Mouse (Mus musculus) kidney, postnatal 0 days (tissue): Measurements from ENCODE around the gene Wnt5b. TPM values are rescaled to one million over a fixed set of nuclear protein-coding genes. Genes with fewer than 3 reads are reported as not detected.

Source experiments
- ATAC-seq: fragments of 200-750 bp; cut with Nextera tagmentation; replicated peaks from 2 replicates; pipeline ENCODE4 v1.8.0; 2017; ENCODE audit warnings: low read depth, moderate number of reproducible peaks, moderate TSS enrichment, moderate library complexity; ENCODE audit not compliant: low FRiP score
- DNase-seq: peaks from one replicate; pipeline ENCODE4 v3.0.0-alpha.2; 2016; ENCODE audit warnings: low spot score
- H3K27ac ChIP-seq: fragments of 300-500 bp; sonication (generic); 2 replicates; pipeline ENCODE4 v1.5.1; 2014; ENCODE audit warnings: mild to moderate bottlenecking
- H3K27me3 ChIP-seq: fragments of 300-500 bp; sonication (generic); 2 replicates; pipeline ENCODE4 v1.6.1; 2014; ENCODE audit warnings: low read length, mixed read lengths; ENCODE audit not compliant: insufficient read depth
- H3K36me3 ChIP-seq: fragments of 300-500 bp; sonication (generic); 2 replicates; pipeline ENCODE4 v1.6.1; 2014; ENCODE audit warnings: low read length, mixed read lengths; ENCODE audit not compliant: insufficient read depth
- H3K4me1 ChIP-seq: fragments of 300-500 bp; sonication (generic); replicated peaks from 2 replicates; pipeline ENCODE4 v1.6.1; 2014; ENCODE audit warnings: antibody characterized with exemption, low read length, mixed read lengths; ENCODE audit not compliant: insufficient read depth
- H3K4me2 ChIP-seq: fragments of 300-500 bp; sonication (generic); 2 replicates; pipeline ENCODE4 v1.6.1; 2014; ENCODE audit warnings: mild to moderate bottlenecking, low read length, moderate library complexity, mixed read lengths
- H3K4me3 ChIP-seq: fragments of 300-500 bp; sonication (generic); replicated peaks from 2 replicates; pipeline ENCODE4 v1.5.1; 2014; ENCODE audit warnings: low read depth, low read length
- H3K9ac ChIP-seq: fragments of 300-500 bp; sonication (generic); 2 replicates; pipeline ENCODE4 v1.6.1; 2014; ENCODE audit warnings: low read depth, low read length
- H3K9me3 ChIP-seq: fragments of 300-500 bp; sonication (generic); replicated peaks from 2 replicates; pipeline ENCODE4 v1.6.1; 2016; ENCODE audit warnings: low read length, inconsistent platforms, mixed read lengths
- CTCF ChIP-seq: IDR thresholded peaks from 2 replicates; pipeline ENCODE4 v1.5.1; 2016; ENCODE audit warnings: antibody characterized with exemption, low read depth, mild to moderate bottlenecking, moderate library complexity
- WGBS: fragments of 180-500 bp; shearing (Covaris S2); extraction: QIAGEN DNeasy Blood & Tissue Kit; methylation state at CpG from one replicate; pipeline ENCODE4 v1.1.7; 2014; 5-methylcytosine and 5-hydroxymethylcytosine counted together
- polyA plus RNA-seq: library from polyadenylated mRNA; unstranded; fragments of >200 nt; fragmentation: Nextera tagmentation; extraction: Ambion mirVana; gene quantifications from 2 replicates; pipeline ENCODE4 v1.2.1, GENCODE M21; 2015

The Wnt5b gene
- polyA plus RNA-seq, 1 experiment from 2014 or later = 12.2 TPM

DNA sequence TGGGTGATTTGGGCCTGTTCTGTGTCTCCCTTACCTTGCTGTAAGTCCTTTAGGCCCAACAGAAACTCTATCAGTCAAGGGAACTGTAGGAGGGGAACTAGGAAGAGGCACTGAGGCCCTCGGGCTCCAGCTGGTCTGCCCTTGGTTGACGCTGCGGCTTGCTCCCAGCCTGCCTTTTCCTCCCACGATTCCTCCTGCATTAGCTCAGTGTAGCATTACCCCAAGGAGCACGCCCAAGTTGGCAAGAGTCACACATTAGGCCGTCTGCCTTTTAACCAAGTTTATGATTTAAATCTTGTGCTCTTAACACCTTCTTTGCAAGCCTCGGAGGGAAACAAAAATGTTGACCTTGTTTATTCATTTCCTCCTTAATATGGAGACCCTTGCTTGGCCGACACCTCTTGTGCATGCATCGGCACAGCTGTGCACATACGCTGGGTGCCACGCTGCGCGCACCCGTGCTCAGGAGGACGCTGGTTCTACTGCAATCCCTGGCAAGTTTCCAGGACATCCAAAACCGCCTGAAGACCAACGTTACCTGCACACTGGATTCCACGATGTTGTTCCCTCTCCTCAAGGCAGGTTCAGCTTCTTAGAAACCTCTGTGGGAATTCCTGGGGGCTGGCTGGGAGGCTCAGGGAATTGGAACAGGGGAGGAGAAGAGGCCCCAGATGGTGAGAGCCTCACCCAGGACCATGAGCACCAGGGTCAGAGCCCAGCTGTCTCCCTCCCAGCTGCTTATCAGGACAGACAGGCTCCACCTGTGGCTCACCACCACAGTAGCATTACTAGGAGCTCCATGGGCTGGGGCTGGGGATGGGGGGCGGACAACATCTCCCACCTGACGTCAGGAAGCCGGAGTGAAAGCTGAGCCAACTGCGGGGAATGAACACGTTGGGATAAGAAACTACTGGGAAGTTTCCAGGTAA is 21.6 kb upstream of the Wnt5b start:
- H3K4me1 ChIP-seq = peaks cover 12% of the 10 kb centered on the region
- H3K36me3 ChIP-seq = 0 out of 2 replicates have a peak, but pooled peaks cover 3% of the 10 kb centered on the region
- ATAC-seq = peak; percentile 51
- no peak for TF ChIP-seq CTCF
- H3K9ac ChIP-seq = no peak overlapping the region
- peak overlapping the region; percentile 21; the same call in 1 of the 2 replicates for H3K4me2 ChIP-seq
- DNase-seq = peak; percentile 85
- no peaks in the 10 kb centered on the region for H3K27me3 ChIP-seq
- peak overlapping the region; percentile 3 for H3K27ac ChIP-seq
- H3K9me3 ChIP-seq = no peaks in the 10 kb centered on the region
- no peak overlapping the region for H3K4me3 ChIP-seq
- WGBS = 23% methylated on average over 23 of the region's 23 CpGs

DNA sequence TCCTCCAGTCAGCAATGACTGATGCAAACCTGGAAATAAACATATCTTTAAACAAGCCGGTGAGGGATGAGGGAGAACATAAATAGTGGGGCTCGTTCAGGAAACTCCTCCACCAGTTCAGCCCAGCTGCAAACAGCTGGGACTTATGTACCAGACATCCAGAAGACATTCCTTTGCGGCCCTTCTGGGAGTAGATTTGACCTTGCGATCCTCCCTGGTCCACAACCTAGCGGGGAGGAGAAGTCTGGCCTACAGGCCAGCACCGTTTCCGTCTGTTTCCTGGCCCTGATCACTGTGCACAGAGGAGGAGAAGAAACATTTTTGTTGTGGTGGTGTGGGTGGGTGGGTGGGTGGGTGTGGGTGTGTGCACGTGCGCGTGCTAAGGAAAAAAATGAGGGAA is 18.4 kb upstream of the Wnt5b start:
- Histone ChIP-seq H3K4me3 (no peak overlapping the region), H3K9me3 (no peaks in the 10 kb centered on the region), H3K27ac (no peak overlapping the region), H3K9ac (no peak overlapping the region), H3K36me3 (no peaks in the 10 kb centered on the region), H3K4me2 (no peak overlapping the region), H3K4me1 (peaks cover 12% of the 10 kb centered on the region), H3K27me3 (no peaks in the 10 kb centered on the region)
- ATAC-seq = peak; percentile 41; the same call in 1 of the 2 replicates
- peak; percentile 84 for DNase-seq
- WGBS = 30% methylated on average over 10 of the region's 10 CpGs
- TF ChIP-seq CTCF = no peak

- no peak overlapping the region for H3K4me3 ChIP-seq
- no peak overlapping the region for H3K4me2 ChIP-seq
- H3K4me1 ChIP-seq = no peaks in the 10 kb centered on the region; the same call in 1 of the 2 replicates
- H3K9ac ChIP-seq = no peak overlapping the region
- H3K9me3 ChIP-seq = no peaks in the 10 kb centered on the region
- no peaks in the 10 kb centered on the region for H3K36me3 ChIP-seq
- no peak overlapping the region for H3K27ac ChIP-seq
- no peak for DNase-seq
- H3K27me3 ChIP-seq = no peaks in the 10 kb centered on the region
- WGBS = 62% methylated on average over 7 of the region's 7 CpGs
- no peak for TF ChIP-seq CTCF
- no peak for ATAC-seq
Measured at GRCm38 (mm10) chr6:119558855-119559254, 14.7 kb upstream of the Wnt5b start.

DNA sequence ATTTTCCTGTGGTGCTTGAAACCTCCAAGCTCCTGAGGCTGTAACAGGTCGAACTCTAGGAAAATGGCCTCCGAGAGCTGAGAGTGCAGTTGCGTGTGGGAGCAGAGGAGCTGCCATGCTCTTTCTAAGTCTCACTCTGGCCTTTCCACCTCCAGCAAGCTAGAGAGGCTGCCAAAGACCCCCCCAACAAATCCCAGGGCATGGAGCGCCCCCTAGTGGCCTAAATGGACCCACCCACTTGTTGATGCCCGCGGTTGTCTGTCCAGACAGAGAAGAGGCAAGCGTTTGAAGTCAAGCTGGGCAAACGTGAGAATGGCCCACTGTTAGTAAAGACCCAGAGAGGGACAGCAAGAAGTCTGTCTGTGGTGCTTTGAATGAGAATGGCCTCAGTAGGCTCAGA is 10.3 kb upstream of the Wnt5b start:
- DNase-seq (no peak), ATAC-seq (no peak)
- Histone ChIP-seq H3K4me1 (no peaks in the 10 kb centered on the region), H3K4me3 (no peak overlapping the region), H3K9ac (no peak overlapping the region), H3K27me3 (no peaks in the 10 kb centered on the region), H3K9me3 (no peaks in the 10 kb centered on the region), H3K36me3 (no peaks in the 10 kb centered on the region), H3K27ac (no peak overlapping the region), H3K4me2 (no peak overlapping the region)
- WGBS = 83% methylated on average over 8 of the region's 8 CpGs
- TF ChIP-seq CTCF = peak; percentile 29; the same call in 1 of the 2 replicates

- WGBS = 3% methylated on average over 14 of the region's 14 CpGs
Measured at GRCm38 (mm10) chr6:119544518-119544864, 344 bp upstream of the Wnt5b start.

GRCm38 (mm10) chr6:119543456-119543802 is 718 bp downstream of the Wnt5b start:
- WGBS = 2% methylated on average over 28 of the region's 30 CpGs

More at GRCm38 (mm10) chr6:119544518-119544864, 344 bp upstream of the Wnt5b start:
- TF ChIP-seq CTCF = peak; percentile 42; the same call in 1 of the 2 replicates
- Histone ChIP-seq H3K27me3 (peaks cover 4% of the 10 kb centered on the region; the same call in 1 of the 2 replicates), H3K27ac (no peak overlapping the region), H3K9ac (peak overlapping the region; percentile 64), H3K9me3 (no peaks in the 10 kb centered on the region), H3K4me1 (no peaks in the 10 kb centered on the region), H3K36me3 (no peaks in the 10 kb centered on the region), H3K4me2 (peak overlapping the region; percentile 99), H3K4me3 (peak overlapping the region; percentile 77)
- DNase-seq (peak; percentile 57), ATAC-seq (no peak)

More at GRCm38 (mm10) chr6:119543456-119543802, 718 bp downstream of the Wnt5b start:
- H3K4me1 ChIP-seq = no peaks in the 10 kb centered on the region
- no peak overlapping the region for H3K27ac ChIP-seq
- DNase-seq (peak; percentile 55), ATAC-seq (peak; percentile 23; the same call in 1 of the 2 replicates)
- no peaks in the 10 kb centered on the region for H3K36me3 ChIP-seq
- H3K4me2 ChIP-seq = peak overlapping the region; percentile 99
- peak; percentile 9; the same call in 1 of the 2 replicates for TF ChIP-seq CTCF
- H3K9me3 ChIP-seq = no peaks in the 10 kb centered on the region
- peak overlapping the region; percentile 77 for H3K4me3 ChIP-seq
- peaks cover 4% of the 10 kb centered on the region; the same call in 1 of the 2 replicates for H3K27me3 ChIP-seq
- H3K9ac ChIP-seq = peak overlapping the region; percentile 64
